Mouse (Mus musculus) neural tube, embryonic 13.5 days (tissue): ENCODE results near the gene Pkp3. TPM values are rescaled to one million over a fixed set of nuclear protein-coding genes. Genes with fewer than 3 reads are reported as not detected.

Experiments
- polyA plus RNA-seq: library from polyadenylated mRNA; unstranded; fragments of >200 nt; fragmentation: Nextera tagmentation; extraction: Ambion mirVana; gene quantifications from 2 replicates; pipeline ENCODE4 v1.2.1, GENCODE M21; 2015

Pkp3 gene
- polyA plus RNA-seq, 1 experiment from 2014 or later: 0.38 TPM

Other genes starting within 250 kb of the Pkp3 start
- gene Urah, start 243.2 kb upstream of the Pkp3 start, polyA plus RNA-seq: not detected in 2 replicates
- gene Scgb1c1, start 232.7 kb upstream of the Pkp3 start, polyA plus RNA-seq: not detected in 2 replicates
- not detected in 2 replicates for gene Odf3, start 230.4 kb upstream of the Pkp3 start, polyA plus RNA-seq
- 1.4 TPM in 1 of 2 replicates, not detected in the other for gene Gm45785, start 221.9 kb upstream of the Pkp3 start, polyA plus RNA-seq
- gene Ric8a, start 221.3 kb upstream of the Pkp3 start, polyA plus RNA-seq: 99.1 and 107 TPM in 2 replicates
- gene Bet1l, start 220.6 kb upstream of the Pkp3 start, polyA plus RNA-seq: 42.4 and 48.1 TPM in 2 replicates
- 258 and 283 TPM in 2 replicates for gene Psmd13, start 196.2 kb upstream of the Pkp3 start, polyA plus RNA-seq
- 42.3 and 46.8 TPM in 2 replicates for gene Sirt3, start 195.9 kb upstream of the Pkp3 start, polyA plus RNA-seq
- 0.91 TPM in 1 of 2 replicates, not detected in the other for gene Cox8b, start 177.8 kb upstream of the Pkp3 start, polyA plus RNA-seq
- 0.10 and 0.18 TPM in 2 replicates for gene Nlrp6, start 157.3 kb upstream of the Pkp3 start, polyA plus RNA-seq
- gene Pgghg, start 136.8 kb upstream of the Pkp3 start, polyA plus RNA-seq: 7.6 and 8.2 TPM in 2 replicates
- gene Ifitm5, start 127.9 kb upstream of the Pkp3 start, polyA plus RNA-seq: 1.4 and 2.1 TPM in 2 replicates
- not detected in 2 replicates for gene Gm45717, start 122.3 kb upstream of the Pkp3 start, polyA plus RNA-seq
- 271 and 311 TPM in 2 replicates for gene Ifitm2, start 122.2 kb upstream of the Pkp3 start, polyA plus RNA-seq
- 20.3 and 26.7 TPM in 2 replicates for gene Ifitm1, start 111.0 kb upstream of the Pkp3 start, polyA plus RNA-seq
- 35.9 and 40.0 TPM in 2 replicates for gene Ifitm3, start 67.4 kb upstream of the Pkp3 start, polyA plus RNA-seq
- 0.63 and 0.81 TPM in 2 replicates for gene Ifitm6, start 60.3 kb upstream of the Pkp3 start, polyA plus RNA-seq
- not detected in 2 replicates for gene Gm17387, start 49.1 kb upstream of the Pkp3 start, polyA plus RNA-seq
- gene B4galnt4, start 17.1 kb upstream of the Pkp3 start, polyA plus RNA-seq: 39.2 and 41.0 TPM in 2 replicates
- gene Sigirr, start 22.4 kb downstream of the Pkp3 start, polyA plus RNA-seq: 1.5 and 3.5 TPM in 2 replicates
- gene Ano9, start 39.6 kb downstream of the Pkp3 start, polyA plus RNA-seq: 0.27 TPM in 1 of 2 replicates, not detected in the other
- 63.5 and 77.7 TPM in 2 replicates for gene Ptdss2, start 44.2 kb downstream of the Pkp3 start, polyA plus RNA-seq
- 52.4 and 57.5 TPM in 2 replicates for gene Rnh1, start 94.6 kb downstream of the Pkp3 start, polyA plus RNA-seq
- gene Hras, start 115.8 kb downstream of the Pkp3 start, polyA plus RNA-seq: 130 and 139 TPM in 2 replicates
- 7.6 and 9.0 TPM in 2 replicates for gene Lrrc56, start 115.9 kb downstream of the Pkp3 start, polyA plus RNA-seq
- gene Lmntd2, start 135.9 kb downstream of the Pkp3 start, polyA plus RNA-seq: 1.3 and 1.5 TPM in 2 replicates
- gene Rassf7, start 137.6 kb downstream of the Pkp3 start, polyA plus RNA-seq: 29.8 and 31.7 TPM in 2 replicates
- gene Phrf1, start 150.6 kb downstream of the Pkp3 start, polyA plus RNA-seq: 71.4 and 74.1 TPM in 2 replicates
- gene Irf7, start 188.3 kb downstream of the Pkp3 start, polyA plus RNA-seq: 1.0 and 1.4 TPM in 2 replicates
- gene Cdhr5, start 198.6 kb downstream of the Pkp3 start, polyA plus RNA-seq: not detected in 2 replicates
- 3.3 and 5.8 TPM in 2 replicates for gene Sct, start 200.9 kb downstream of the Pkp3 start, polyA plus RNA-seq
- 0.54 and 1.3 TPM in 2 replicates for gene Drd4, start 213.8 kb downstream of the Pkp3 start, polyA plus RNA-seq
- gene Deaf1, start 249.5 kb downstream of the Pkp3 start, polyA plus RNA-seq: 150 and 156 TPM in 2 replicates
- gene Tmem80, start 249.5 kb downstream of the Pkp3 start, polyA plus RNA-seq: 58.7 and 60.8 TPM in 2 replicates